Mouse (Mus musculus) T-helper 17 cell (primary cell): Measurements from ENCODE around the gene Tnfrsf22.
"Not testable (repeated sequence)": the region's sequence is repeated elsewhere in the genome, so short reads cannot be mapped to it uniquely, and the experiment has no call there.

Experiments used
- in situ Hi-C, 2 experiments: fragments of 300-600 bp; cut with MboI, MseI; formaldehyde crosslinking; loops; 1 replicate in 1 of 2; 2 replicates in 1 of 2; pipeline ENCODE4 v1.15.1; 2025; ENCODE audit warnings: high pct_unique_total_duplicates in 2 of 2

Gene Tnfrsf22

GRCm38 (mm10) chr7:143649034-143649768, at the start of gene Tnfrsf22:
Gene Tnfrsf22 (minus strand): TSS chr7:143649661.
- in situ Hi-C loops = no loop called here

DNA sequence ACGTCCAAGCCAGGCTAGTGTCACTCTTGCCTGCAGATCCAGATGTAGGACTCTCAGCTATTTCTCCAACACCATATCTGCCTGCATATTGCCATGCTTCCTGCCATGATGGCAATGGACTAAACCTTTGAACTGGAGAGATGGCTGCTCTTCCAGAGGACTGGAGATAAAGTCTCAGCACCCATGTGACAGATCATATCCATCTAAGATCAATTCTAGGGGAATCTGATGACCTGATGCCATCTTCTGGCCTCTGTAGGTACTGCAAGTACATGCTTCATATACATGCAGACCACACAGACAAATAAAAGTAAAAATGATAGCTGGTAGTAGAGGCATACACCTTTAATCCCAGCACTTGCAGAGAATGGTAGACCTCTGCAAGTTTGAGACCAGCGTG, 46.7 kb upstream of the Tnfrsf22 start:
- in situ Hi-C loops = no loop called here

DNA sequence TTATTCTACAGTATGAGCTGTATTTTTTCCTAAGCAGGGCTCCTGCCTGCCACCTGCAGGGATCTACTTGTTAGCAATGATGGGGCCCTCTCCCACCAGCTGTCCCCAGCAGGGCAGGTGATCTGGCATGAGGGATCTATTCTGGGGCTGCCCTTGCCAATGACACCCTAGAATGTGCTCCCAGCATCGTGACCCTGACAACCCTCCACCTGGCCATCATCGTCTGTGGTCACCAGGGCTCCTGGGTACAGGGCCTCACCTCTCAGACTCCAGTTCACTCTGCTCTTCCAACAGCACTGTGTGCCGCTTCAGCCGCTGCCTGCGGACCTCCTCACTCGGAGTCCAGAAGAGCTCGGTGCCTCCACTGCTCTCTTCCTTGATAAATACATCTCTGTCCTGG, 45.1 kb upstream of the Tnfrsf22 start:
- in situ Hi-C loops = loop anchor here (5.0 kb wide), 3 partner anchors 42 to 97 kb away; no protein-coding TSS in a partner anchor

GRCm38 (mm10) chr7:143692746-143693510, 43.5 kb upstream of the Tnfrsf22 start:
- in situ Hi-C loops = loop anchor here (5.0 kb wide), 3 partner anchors 41 to 96 kb away; no protein-coding TSS in a partner anchor

GRCm38 (mm10) chr7:143691909-143692308, 42.4 kb upstream of the Tnfrsf22 start:
- in situ Hi-C loops = loop anchor here (5.0 kb wide), 3 partner anchors 40 to 95 kb away; no protein-coding TSS in a partner anchor

DNA sequence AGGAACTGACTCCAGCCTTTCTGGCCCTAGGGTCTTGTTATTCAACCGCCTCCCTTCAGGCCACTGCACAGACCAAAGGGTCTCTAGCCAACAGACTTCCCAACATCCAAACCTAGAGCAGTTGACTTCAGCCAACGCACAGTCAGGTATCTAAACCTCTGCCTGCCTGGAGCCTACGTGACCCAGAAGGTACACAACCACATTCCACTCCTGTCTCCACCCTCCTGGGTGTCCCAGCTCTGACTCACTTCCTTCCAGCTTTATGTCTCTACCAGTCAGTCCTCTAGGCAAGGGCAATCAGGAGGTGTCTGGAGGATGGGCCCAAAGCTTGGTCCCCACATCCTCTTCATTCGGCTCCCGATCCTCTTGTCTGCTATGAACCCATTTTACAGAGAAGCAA, 41.7 kb upstream of the Tnfrsf22 start:
- in situ Hi-C loops = loop anchor here (5.0 kb wide), 3 partner anchors 39 to 94 kb away; no protein-coding TSS in a partner anchor

- in situ Hi-C loops = loop anchor here (5.0 kb wide), 3 partner anchors 38 to 93 kb away; no protein-coding TSS in a partner anchor
These were observed 40.5 kb upstream of the Tnfrsf22 start for GRCm38 (mm10) chr7:143689946-143690345.

DNA sequence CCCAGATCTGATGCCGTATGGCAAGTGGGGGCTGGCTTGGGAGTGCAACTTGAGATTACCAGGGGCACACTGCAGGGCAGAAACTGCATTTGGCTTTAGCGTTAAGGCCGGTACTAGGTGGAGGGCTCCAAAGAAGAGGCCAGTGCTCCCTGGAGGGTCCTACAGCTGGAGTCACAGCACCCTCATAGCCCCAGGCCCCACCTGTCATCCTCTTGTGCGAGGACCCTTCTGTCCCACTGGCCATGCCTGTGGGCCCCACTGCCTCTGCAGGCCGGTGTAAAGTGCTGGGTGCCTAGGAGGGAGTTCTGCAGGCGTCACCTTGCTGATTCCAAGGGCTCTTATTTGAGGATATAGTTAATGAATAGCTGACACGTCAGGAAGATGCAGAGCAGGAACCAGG, 40.0 kb upstream of the Tnfrsf22 start:
- in situ Hi-C loops = no loop called here

- in situ Hi-C loops = not testable (repeated sequence)
These were observed 37.2 kb upstream of the Tnfrsf22 start for GRCm38 (mm10) chr7:143686676-143687075.

GRCm38 (mm10) chr7:143686191-143686590, 36.7 kb upstream of the Tnfrsf22 start:
- in situ Hi-C loops = not testable (repeated sequence)

DNA sequence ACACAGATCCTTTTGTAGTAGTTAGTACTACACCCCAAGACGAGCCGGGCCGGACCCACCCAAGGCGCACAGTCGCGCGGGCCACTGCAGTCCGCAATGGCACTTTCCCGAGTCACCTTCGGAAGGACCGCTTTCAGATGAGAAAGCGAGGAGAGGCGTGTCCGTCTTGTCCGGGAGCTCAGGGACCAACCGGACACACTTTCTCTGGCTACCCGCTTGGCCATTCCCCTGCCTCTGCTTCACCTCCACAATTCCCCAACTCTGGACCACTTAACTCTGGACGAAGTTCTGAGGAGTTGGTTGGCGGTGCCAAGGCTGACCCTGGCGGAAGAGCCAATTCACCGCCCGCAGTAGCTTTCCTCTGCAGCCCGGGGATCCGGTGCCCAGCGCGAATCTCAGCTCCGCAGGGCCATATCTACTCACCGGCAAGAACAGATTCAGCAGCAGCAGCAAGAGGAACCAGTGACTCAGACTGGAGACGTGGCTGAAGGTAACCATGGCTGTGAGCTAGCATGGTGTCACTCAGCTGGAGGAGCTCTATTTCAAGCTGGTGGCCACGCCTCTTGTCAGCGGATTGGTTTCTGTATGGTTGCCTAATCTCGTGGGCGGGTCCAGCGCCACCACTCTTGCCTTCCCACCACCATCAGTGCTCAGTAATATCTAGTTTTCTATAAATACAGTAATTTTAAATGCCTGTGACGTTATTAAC, 36.1 kb upstream of the Tnfrsf22 start, which contains the start of gene Tnfrsf23:
Gene Tnfrsf23 (minus strand): TSS at position 514 of the 709 bp plus-strand sequence.
- in situ Hi-C loops = no loop called here

DNA sequence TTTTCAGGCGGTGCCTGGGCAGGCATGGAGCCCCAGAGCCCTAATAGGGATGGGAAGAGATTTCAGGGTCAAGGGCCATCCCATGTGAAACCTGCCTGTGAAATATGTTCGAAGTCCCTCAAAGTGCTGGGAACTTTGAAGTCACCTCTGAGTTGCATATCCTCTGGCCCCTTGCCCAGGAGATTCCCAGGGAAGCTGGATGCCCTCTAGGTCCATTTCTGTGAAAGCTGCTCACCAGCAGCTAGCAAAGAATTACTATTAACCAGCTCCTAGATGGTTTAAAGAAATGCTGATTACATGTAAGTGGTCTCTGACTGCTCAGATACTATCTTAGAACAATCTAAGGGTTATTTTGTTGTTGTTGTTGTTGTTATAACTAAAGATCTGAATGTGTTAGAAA, 35.1 kb upstream of the Tnfrsf22 start:
- in situ Hi-C loops = not testable (repeated sequence)

- in situ Hi-C loops = no loop called here
These were observed 32.1 kb upstream of the Tnfrsf22 start for GRCm38 (mm10) chr7:143681566-143681965.

- in situ Hi-C loops = not testable (repeated sequence)
These were observed 31.4 kb upstream of the Tnfrsf22 start for GRCm38 (mm10) chr7:143680836-143681235.

GRCm38 (mm10) chr7:143679650-143680049, 30.2 kb upstream of the Tnfrsf22 start:
- in situ Hi-C loops = not testable (repeated sequence)

DNA sequence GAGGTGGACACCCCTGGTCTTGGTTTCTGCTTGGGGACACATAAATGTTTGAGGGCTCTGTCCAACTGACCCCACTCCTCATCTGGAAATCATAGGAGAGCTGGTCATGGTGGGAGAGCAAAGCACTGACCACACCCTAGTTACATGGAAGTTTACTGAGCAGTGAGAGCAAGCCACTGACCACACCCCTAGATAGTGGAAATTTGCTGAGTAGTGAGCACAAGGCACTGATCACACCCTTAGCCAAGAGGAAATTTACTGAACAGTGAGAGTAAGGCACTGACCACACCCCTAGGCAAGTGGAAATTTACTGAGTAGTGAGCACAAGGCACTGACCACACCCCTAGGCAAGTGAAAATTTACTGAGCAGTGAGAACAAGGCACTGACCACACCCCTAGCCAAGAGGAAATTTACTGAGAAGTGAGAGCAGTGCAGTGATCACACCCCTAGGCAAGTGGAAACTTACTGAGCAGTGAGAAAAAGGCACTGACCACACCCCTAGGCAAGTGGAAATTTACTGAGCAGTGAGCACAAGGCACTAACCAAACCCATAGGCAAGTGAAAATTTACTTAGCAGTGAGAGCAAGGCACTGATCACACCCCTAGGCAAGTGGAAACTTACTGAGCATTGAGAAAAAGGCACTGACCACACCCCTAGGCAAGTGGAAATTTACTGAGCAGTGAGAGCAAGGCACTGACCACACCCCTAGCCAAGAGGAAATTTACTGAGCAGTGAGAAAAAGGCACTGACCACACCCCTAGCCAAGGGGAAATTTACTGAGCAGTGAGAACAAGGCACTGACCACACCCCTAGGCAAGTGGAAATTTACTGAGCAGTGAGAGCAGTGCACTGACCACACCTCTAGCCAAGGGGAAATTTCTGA, 17.2 kb upstream of the Tnfrsf22 start:
- in situ Hi-C loops = no loop called here

DNA sequence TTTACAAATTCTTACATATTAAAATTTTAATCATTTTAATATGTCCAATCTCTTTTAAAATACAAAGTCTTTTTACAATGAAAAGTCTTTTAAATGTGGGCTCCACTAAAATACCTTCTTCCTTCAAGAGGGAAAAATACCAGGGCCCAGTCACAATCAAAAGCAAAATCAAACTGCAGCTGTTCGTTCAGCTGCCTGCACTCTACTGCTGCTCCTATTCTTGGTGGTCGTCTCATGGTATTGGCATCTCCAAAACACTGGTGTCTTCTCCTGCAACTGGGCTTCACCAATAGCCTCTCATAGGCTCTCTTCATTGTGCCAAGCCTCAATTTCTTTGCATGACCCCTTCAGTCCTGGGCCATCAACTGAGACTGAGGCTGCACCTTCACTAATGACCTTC, 14.0 kb upstream of the Tnfrsf22 start:
- in situ Hi-C loops = no loop called here

GRCm38 (mm10) chr7:143660797-143661196, 11.3 kb upstream of the Tnfrsf22 start:
- in situ Hi-C loops = no loop called here

GRCm38 (mm10) chr7:143649769-143650346, 397 bp upstream of the Tnfrsf22 start:
- in situ Hi-C loops = loop anchor here in 1 of 2 experiments (5.0 kb wide), 1 partner anchor 42 kb away; no protein-coding TSS in a partner anchor

DNA sequence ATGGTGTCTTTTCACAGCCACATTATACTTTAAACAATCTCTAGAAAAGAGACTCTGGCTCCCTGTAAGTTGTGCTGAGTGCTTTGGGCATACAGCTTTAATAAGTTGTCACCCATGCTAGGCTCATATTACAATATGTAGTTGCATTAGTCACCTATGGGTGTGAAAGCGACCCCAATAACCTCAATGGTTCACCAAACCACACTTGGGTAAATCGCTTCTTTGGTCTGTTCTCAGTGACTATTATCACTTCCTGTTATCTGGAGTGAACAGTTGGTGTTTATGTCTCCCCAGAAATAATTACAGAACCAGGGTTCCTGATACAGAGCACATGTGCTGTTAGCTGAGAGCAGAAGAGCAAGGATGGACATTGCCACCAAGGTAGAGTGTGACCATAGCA, 5.5 kb downstream of the Tnfrsf22 start:
- in situ Hi-C loops = not testable (repeated sequence)
